Mouse (Mus musculus): ENCODE results near the gene Reep1. TPM values are rescaled to one million over a fixed set of nuclear protein-coding genes. Genes with fewer than 3 reads are reported as not detected.

Gene Reep1
- polyA plus RNA-seq, 1 experiment from 2014 or later: 15.8 TPM

- no peaks in the 10 kb centered on the region for H3K9me3 ChIP-seq
- 83% methylated on average over 6 of the region's 6 CpGs for WGBS
- H3K27me3 ChIP-seq (replicated peaks): no peaks in the 10 kb centered on the region
- no peak overlapping the region for H3K4me3 ChIP-seq (replicated peaks)
- no peak overlapping the region for H3K9ac ChIP-seq
- H3K4me2 ChIP-seq: no peak overlapping the region
- no peak overlapping the region for H3K27ac ChIP-seq
- H3K36me3 ChIP-seq: no peaks in the 10 kb centered on the region
- H3K4me1 ChIP-seq: peaks cover 12% of the 10 kb centered on the region
- no peak for ATAC-seq (ENCODE audit: insufficient read depth, low FRiP score, low read depth)
These were observed 52.7 kb downstream of the Reep1 start for GRCm38 (mm10) chr6:71760073-71760472.

GRCm38 (mm10) chr6:71767761-71768160 lies 60.4 kb downstream of the Reep1 start:
- no peak for ATAC-seq (ENCODE audit: insufficient read depth, low FRiP score, low read depth)
- Histone ChIP-seq H3K9ac (no peak overlapping the region), H3K4me3 (replicated peaks) (no peak overlapping the region), H3K4me1 (no peaks in the 10 kb centered on the region), H3K27me3 (replicated peaks) (no peaks in the 10 kb centered on the region), H3K9me3 (no peaks in the 10 kb centered on the region), H3K27ac (no peak overlapping the region), H3K36me3 (no peaks in the 10 kb centered on the region), H3K4me2 (no peak overlapping the region)
- 56% methylated on average over 4 of the region's 4 CpGs for WGBS

GRCm38 (mm10) chr6:71769901-71770690 lies 62.7 kb downstream of the Reep1 start:
- no peak overlapping the region for H3K9ac ChIP-seq
- no peak overlapping the region for H3K27ac ChIP-seq
- no peak for ATAC-seq (ENCODE audit: insufficient read depth, low FRiP score, low read depth)
- H3K27me3 ChIP-seq (replicated peaks): no peaks in the 10 kb centered on the region
- H3K36me3 ChIP-seq: no peaks in the 10 kb centered on the region
- H3K4me1 ChIP-seq: no peaks in the 10 kb centered on the region
- no peaks in the 10 kb centered on the region for H3K9me3 ChIP-seq
- no peak overlapping the region for H3K4me3 ChIP-seq (replicated peaks)
- 73% methylated on average over 12 of the region's 12 CpGs for WGBS
- no peak overlapping the region for H3K4me2 ChIP-seq

GRCm38 (mm10) chr6:71770856-71771255 lies 63.5 kb downstream of the Reep1 start:
- H3K27ac ChIP-seq: no peak overlapping the region
- H3K4me3 ChIP-seq (replicated peaks): no peak overlapping the region
- no peaks in the 10 kb centered on the region for H3K9me3 ChIP-seq
- no peak overlapping the region for H3K9ac ChIP-seq
- ATAC-seq (ENCODE audit: insufficient read depth, low FRiP score, low read depth): no peak
- H3K36me3 ChIP-seq: no peaks in the 10 kb centered on the region
- WGBS: 94% methylated on average over 4 of the region's 4 CpGs
- no peak overlapping the region for H3K4me2 ChIP-seq
- H3K27me3 ChIP-seq (replicated peaks): no peaks in the 10 kb centered on the region
- H3K4me1 ChIP-seq: no peaks in the 10 kb centered on the region

GRCm38 (mm10) chr6:71771282-71771681 lies 63.9 kb downstream of the Reep1 start:
- H3K4me3 ChIP-seq (replicated peaks): no peak overlapping the region
- no peaks in the 10 kb centered on the region for H3K9me3 ChIP-seq
- WGBS: 91% methylated on average over 4 of the region's 4 CpGs
- H3K36me3 ChIP-seq: no peaks in the 10 kb centered on the region
- no peak overlapping the region for H3K9ac ChIP-seq
- no peak overlapping the region for H3K27ac ChIP-seq
- H3K4me1 ChIP-seq: no peaks in the 10 kb centered on the region
- no peak for ATAC-seq (ENCODE audit: insufficient read depth, low FRiP score, low read depth)
- no peak overlapping the region for H3K4me2 ChIP-seq
- H3K27me3 ChIP-seq (replicated peaks): no peaks in the 10 kb centered on the region

GRCm38 (mm10) chr6:71772156-71772555 lies 64.8 kb downstream of the Reep1 start:
- Histone ChIP-seq H3K4me2 (no peak overlapping the region), H3K4me3 (replicated peaks) (no peak overlapping the region), H3K27ac (no peak overlapping the region), H3K36me3 (no peaks in the 10 kb centered on the region), H3K27me3 (replicated peaks) (no peaks in the 10 kb centered on the region), H3K9ac (no peak overlapping the region), H3K9me3 (no peaks in the 10 kb centered on the region), H3K4me1 (no peaks in the 10 kb centered on the region)
- no peak for ATAC-seq (ENCODE audit: insufficient read depth, low FRiP score, low read depth)
- WGBS: 82% methylated on average over 6 of the region's 6 CpGs

GRCm38 (mm10) chr6:71772636-71773208 lies 65.4 kb downstream of the Reep1 start:
- no peak overlapping the region for H3K4me2 ChIP-seq
- H3K9me3 ChIP-seq: no peaks in the 10 kb centered on the region
- H3K9ac ChIP-seq: no peak overlapping the region
- no peak overlapping the region for H3K4me3 ChIP-seq (replicated peaks)
- no peak overlapping the region for H3K27ac ChIP-seq
- H3K27me3 ChIP-seq (replicated peaks): no peaks in the 10 kb centered on the region
- H3K4me1 ChIP-seq: no peaks in the 10 kb centered on the region
- H3K36me3 ChIP-seq: no peaks in the 10 kb centered on the region
- no peak for ATAC-seq (ENCODE audit: insufficient read depth, low FRiP score, low read depth)
- 79% methylated on average over 7 of the region's 7 CpGs for WGBS

- Histone ChIP-seq H3K4me3 (replicated peaks) (no peak overlapping the region), H3K9ac (no peak overlapping the region), H3K4me1 (no peaks in the 10 kb centered on the region), H3K4me2 (no peak overlapping the region), H3K9me3 (no peaks in the 10 kb centered on the region), H3K27me3 (replicated peaks) (no peaks in the 10 kb centered on the region), H3K36me3 (no peaks in the 10 kb centered on the region), H3K27ac (no peak overlapping the region)
- 81% methylated on average over 5 of the region's 5 CpGs for WGBS
- no peak for ATAC-seq (ENCODE audit: insufficient read depth, low FRiP score, low read depth)
These were observed 70.7 kb downstream of the Reep1 start for GRCm38 (mm10) chr6:71778016-71778415.

- 66% methylated on average over 2 of the region's 2 CpGs for WGBS
- Histone ChIP-seq H3K4me2 (no peak overlapping the region), H3K9me3 (no peaks in the 10 kb centered on the region), H3K27me3 (replicated peaks) (no peaks in the 10 kb centered on the region), H3K9ac (no peak overlapping the region), H3K36me3 (no peaks in the 10 kb centered on the region), H3K4me1 (no peaks in the 10 kb centered on the region), H3K27ac (no peak overlapping the region), H3K4me3 (replicated peaks) (no peak overlapping the region)
- no peak for ATAC-seq (ENCODE audit: insufficient read depth, low FRiP score, low read depth)
These were observed 72.5 kb downstream of the Reep1 start for GRCm38 (mm10) chr6:71779831-71780230.

GRCm38 (mm10) chr6:71780431-71780830 lies 73.1 kb downstream of the Reep1 start:
- Histone ChIP-seq H3K27ac (no peak overlapping the region), H3K4me3 (replicated peaks) (no peak overlapping the region), H3K27me3 (replicated peaks) (no peaks in the 10 kb centered on the region), H3K36me3 (no peaks in the 10 kb centered on the region), H3K9me3 (no peaks in the 10 kb centered on the region), H3K9ac (no peak overlapping the region), H3K4me1 (no peaks in the 10 kb centered on the region), H3K4me2 (no peak overlapping the region)
- ATAC-seq (ENCODE audit: insufficient read depth, low FRiP score, low read depth): no peak
- 86% methylated on average over 7 of the region's 7 CpGs for WGBS

GRCm38 (mm10) chr6:71783165-71783564 lies 75.8 kb downstream of the Reep1 start:
- Histone ChIP-seq H3K4me1 (no peaks in the 10 kb centered on the region), H3K9me3 (no peaks in the 10 kb centered on the region), H3K4me2 (no peak overlapping the region), H3K4me3 (replicated peaks) (no peak overlapping the region), H3K27ac (no peak overlapping the region), H3K9ac (no peak overlapping the region), H3K27me3 (replicated peaks) (no peaks in the 10 kb centered on the region), H3K36me3 (no peaks in the 10 kb centered on the region)
- no peak for ATAC-seq (ENCODE audit: insufficient read depth, low FRiP score, low read depth)
- 85% methylated on average over 5 of the region's 5 CpGs for WGBS

GRCm38 (mm10) chr6:71788348-71788747 lies 81.0 kb downstream of the Reep1 start:
- no peak for ATAC-seq (ENCODE audit: insufficient read depth, low FRiP score, low read depth)
- 68% methylated on average over 9 of the region's 9 CpGs for WGBS
- Histone ChIP-seq H3K4me1 (no peaks in the 10 kb centered on the region), H3K27me3 (replicated peaks) (no peaks in the 10 kb centered on the region), H3K9me3 (no peaks in the 10 kb centered on the region), H3K36me3 (no peaks in the 10 kb centered on the region), H3K27ac (no peak overlapping the region), H3K9ac (no peak overlapping the region), H3K4me2 (no peak overlapping the region), H3K4me3 (replicated peaks) (no peak overlapping the region)

Measured in stomach, embryonic 15.5 days (tissue).